Mouse (Mus musculus) erythroblast, embryonic 14.5 days (primary cell): ENCODE measurements around the gene Fntb.

ENCODE experiments used
- GATA1 ChIP-seq: IDR thresholded peaks from 2 replicates; pipeline ENCODE4 v1.6.1; 2012; ENCODE audit warnings: low read length, inconsistent platforms, mixed read lengths
- TAL1 ChIP-seq: IDR thresholded peaks from 3 replicates; pipeline ENCODE4 v1.6.1; 2012; ENCODE audit warnings: low read length, inconsistent platforms, mixed read lengths

GRCm38 (mm10) chr12:76927012-76927411 lies 161.6 kb downstream of the Fntb start:
- TF ChIP-seq TAL1 = no peak
- no peak for TF ChIP-seq GATA1
